Mouse (Mus musculus) granulocyte monocyte progenitor cell, adult 5-6 weeks (primary cell): ENCODE measurements around the gene Epc2. TPM values are rescaled to one million over a fixed set of nuclear protein-coding genes. Genes with fewer than 3 reads are reported as not detected.

Experiments
- ATAC-seq: replicated peaks from 2 replicates; pipeline ENCODE4 v1.8.0; 2016; ENCODE audit warnings: mild to moderate bottlenecking, moderate TSS enrichment, inconsistent platforms; ENCODE audit not compliant: poor library complexity, severe bottlenecking
- total RNA-seq, 2 experiments: library from RNA; stranded (forward) in 1 of 2; stranded (reverse) in 1 of 2; fragments of 200-712, 200-1000 nt in 1 of 2; fragments of >200 nt in 1 of 2; fragmentation: Nextera tagmentation in 1 of 2; gene quantifications; 2 replicates each; pipeline ENCODE4 v1.2.3; 2014 to 2017

Gene Epc2
- total RNA-seq (2014; fragmentation: Nextera tagmentation) (17.1 and 23.9 TPM in 2 replicates), total RNA-seq (2017) (28.3 and 30.8 TPM in 2 replicates)

GRCm38 (mm10) chr2:49450931-49451636 lies at the start of gene Epc2:
Epc2 (plus strand) TSS chr2:49451486.
- peak; percentile 45 for ATAC-seq

- no peak for ATAC-seq
These were observed 45.3 kb upstream of the Epc2 start for GRCm38 (mm10) chr2:49405954-49406353.

- ATAC-seq, result peak; percentile 97
These were observed 39.6 kb upstream of the Epc2 start for GRCm38 (mm10) chr2:49411685-49412084.

- ATAC-seq, result no peak
These were observed 38.7 kb upstream of the Epc2 start for GRCm38 (mm10) chr2:49412576-49412975.

- ATAC-seq, result no peak
These were observed 35.4 kb upstream of the Epc2 start for GRCm38 (mm10) chr2:49415868-49416267.

GRCm38 (mm10) chr2:49417018-49417604 lies 34.2 kb upstream of the Epc2 start:
- peak; percentile 83 for ATAC-seq

GRCm38 (mm10) chr2:49420396-49420795 lies 30.9 kb upstream of the Epc2 start:
- ATAC-seq, result peak; percentile 15; the same call in 1 of the 2 replicates

GRCm38 (mm10) chr2:49423857-49424256 lies 27.4 kb upstream of the Epc2 start:
- no peak for ATAC-seq

- ATAC-seq, result peak; percentile 97
These were observed 26.5 kb upstream of the Epc2 start for GRCm38 (mm10) chr2:49424788-49425187.

GRCm38 (mm10) chr2:49426175-49426574 lies 25.1 kb upstream of the Epc2 start:
- ATAC-seq, result no peak

- peak; percentile 74 for ATAC-seq
These were observed 20.3 kb upstream of the Epc2 start for GRCm38 (mm10) chr2:49431015-49431414.

GRCm38 (mm10) chr2:49433211-49433610 lies 18.1 kb upstream of the Epc2 start:
- ATAC-seq, result no peak

GRCm38 (mm10) chr2:49446238-49446637 lies 5.0 kb upstream of the Epc2 start:
- no peak for ATAC-seq

- no peak for ATAC-seq
These were observed 3.5 kb upstream of the Epc2 start for GRCm38 (mm10) chr2:49447586-49448475.

GRCm38 (mm10) chr2:49450467-49450866 lies 819 bp upstream of the Epc2 start:
- no peak for ATAC-seq

GRCm38 (mm10) chr2:49451637-49452211 lies 438 bp downstream of the Epc2 start:
- peak; percentile 76 for ATAC-seq

GRCm38 (mm10) chr2:49452451-49453081 lies 1.3 kb downstream of the Epc2 start:
- ATAC-seq, result peak; percentile 69

GRCm38 (mm10) chr2:49457797-49458196 lies 6.5 kb downstream of the Epc2 start:
- ATAC-seq, result peak; percentile 47; the same call in 1 of the 2 replicates

GRCm38 (mm10) chr2:49465672-49466222 lies 14.5 kb downstream of the Epc2 start:
- no peak for ATAC-seq

- no peak for ATAC-seq
These were observed 15.8 kb downstream of the Epc2 start for GRCm38 (mm10) chr2:49467038-49467437.
